Mouse (Mus musculus) activated CD4-positive, CD25-positive, alpha-beta regulatory T cell, adult 4 months (primary cell): Measurements from ENCODE around the gene Bbc3. TPM values are rescaled to one million over a fixed set of nuclear protein-coding genes. Genes with fewer than 3 reads are reported as not detected.

Source experiments
- ATAC-seq: one replicate; pipeline ENCODE4 v1.8.0; 2017
- polyA plus RNA-seq, 2 experiments: library from polyadenylated mRNA; unstranded; fragments of 100-300 nt; shearing (Covaris generic); gene quantifications; one replicate each; pipeline ENCODE4 v1.2.1; 2017

Bbc3 gene
- polyA plus RNA-seq, 2 experiments from 2014 or later = 0.43 to 1.5 TPM

- ATAC-seq = no peak
These were observed 11.0 kb downstream of the Bbc3 start for GRCm38 (mm10) chr7:16319216-16319615.

- no peak for ATAC-seq
These were observed 12.3 kb downstream of the Bbc3 start for GRCm38 (mm10) chr7:16320479-16320878.

DNA sequence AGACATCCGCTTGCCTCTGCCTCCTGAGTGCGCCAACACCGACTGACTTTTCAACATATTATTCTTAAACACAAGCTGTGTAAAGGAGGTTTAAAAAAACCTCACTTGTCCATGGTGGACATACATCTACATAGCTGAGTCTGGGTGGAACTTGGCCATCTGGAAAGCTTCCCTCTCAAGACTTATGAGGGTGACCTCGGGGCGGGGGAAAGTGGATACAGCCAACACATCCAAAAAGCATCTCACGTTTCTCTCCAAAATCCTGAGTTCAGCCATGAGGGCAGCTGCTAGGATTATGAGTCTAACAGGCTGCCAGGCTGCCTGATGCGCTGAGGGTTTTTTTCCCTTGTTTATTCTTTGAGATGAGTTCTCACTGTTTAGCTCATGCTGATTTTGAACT is 16.5 kb downstream of the Bbc3 start:
- no peak for ATAC-seq

DNA sequence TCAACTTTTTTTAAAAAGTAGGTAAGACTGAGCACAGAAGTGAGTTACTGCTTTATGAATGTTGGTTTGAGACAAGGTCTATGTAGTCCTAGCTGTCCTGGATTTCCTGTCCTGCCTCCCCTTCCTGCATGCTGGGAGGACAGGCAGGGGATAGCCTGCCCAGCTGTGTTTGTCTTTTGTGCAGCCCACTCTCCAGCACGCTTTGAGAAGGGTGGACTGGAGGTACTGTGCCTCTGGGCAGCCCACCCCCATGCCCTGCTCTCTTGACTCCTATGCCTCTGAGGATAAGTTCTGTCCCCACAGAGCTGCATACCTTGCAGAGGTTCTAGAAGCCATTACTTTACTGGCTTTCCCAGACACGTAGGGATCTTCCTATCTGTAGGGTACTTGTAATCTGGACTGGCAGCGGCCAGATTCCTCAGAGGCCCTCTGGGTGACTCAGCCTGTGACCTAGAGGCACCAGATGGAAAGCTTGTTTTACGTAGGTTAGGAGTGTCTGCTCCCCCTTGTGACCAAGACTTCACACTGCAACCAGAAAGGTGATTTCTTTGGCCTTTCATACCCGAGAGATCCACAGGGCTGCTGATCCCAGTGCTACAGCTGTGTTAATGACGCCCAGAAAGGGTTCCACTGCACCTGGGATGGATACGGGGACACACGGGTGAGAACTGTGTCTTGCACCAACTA is 17.9 kb downstream of the Bbc3 start:
- peak; percentile 86 for ATAC-seq

DNA sequence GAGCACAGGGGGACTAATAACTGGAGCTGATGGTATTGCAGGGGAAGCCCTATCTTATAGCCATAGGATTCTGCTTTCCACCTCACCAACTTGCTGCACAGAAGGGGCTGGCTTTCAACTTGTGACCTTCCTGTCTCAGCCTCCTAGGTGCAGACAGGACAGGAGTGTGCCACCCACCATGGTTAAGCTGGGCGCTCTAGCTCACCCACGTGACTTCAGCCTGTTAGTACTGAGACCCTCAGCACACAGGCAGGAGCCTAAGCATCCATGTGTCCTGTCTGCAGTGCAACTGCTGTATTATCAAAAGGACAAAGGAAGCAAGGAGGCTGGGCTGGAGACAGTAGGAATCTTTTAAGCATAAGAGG is 18.4 kb downstream of the Bbc3 start:
- no peak for ATAC-seq

DNA sequence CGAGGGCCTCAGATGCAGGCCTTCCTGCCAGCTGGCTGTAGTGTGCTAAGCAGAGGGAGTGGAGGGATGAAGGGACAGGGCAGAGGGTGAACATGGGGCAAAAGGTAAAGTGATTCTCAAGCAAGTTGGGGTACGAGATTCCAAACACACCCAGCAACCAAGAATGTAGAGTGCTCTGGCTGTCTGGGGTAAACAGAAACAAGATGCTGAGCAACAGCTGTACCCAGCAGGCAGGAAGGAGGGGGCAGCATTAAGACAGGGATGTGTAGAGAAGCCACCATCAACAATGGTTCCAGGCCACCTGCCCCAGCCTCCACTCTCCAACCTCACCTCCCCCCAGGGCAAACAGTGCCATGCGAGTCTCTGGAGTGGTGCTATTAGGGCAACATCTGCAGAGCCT is 21.0 kb downstream of the Bbc3 start:
- no peak for ATAC-seq

- no peak for ATAC-seq
These were observed 29.5 kb downstream of the Bbc3 start for GRCm38 (mm10) chr7:16337733-16338132.

DNA sequence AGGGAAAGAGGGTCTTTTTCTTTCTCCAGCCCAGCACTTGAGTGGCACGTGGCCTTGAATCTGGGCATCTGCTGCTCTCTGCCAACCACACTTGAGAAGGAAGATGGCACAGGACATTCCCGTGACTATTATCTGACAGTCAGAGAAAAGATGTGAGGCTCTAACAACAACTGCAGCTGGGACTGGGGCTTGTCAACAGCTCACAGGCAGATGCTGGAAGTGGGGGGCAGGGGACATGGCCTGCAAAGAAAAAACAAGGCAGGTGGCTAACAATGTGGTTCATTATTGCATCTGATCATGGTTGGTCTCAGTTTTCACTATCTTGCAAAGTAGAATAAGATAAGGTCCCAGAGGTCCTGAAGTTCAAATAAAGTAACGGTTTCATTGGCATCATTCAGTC is 36.4 kb downstream of the Bbc3 start:
- no peak for ATAC-seq

GRCm38 (mm10) chr7:16345297-16345696 is 37.1 kb downstream of the Bbc3 start:
- no peak for ATAC-seq

GRCm38 (mm10) chr7:16349999-16350398 is 41.8 kb downstream of the Bbc3 start:
- no peak for ATAC-seq

DNA sequence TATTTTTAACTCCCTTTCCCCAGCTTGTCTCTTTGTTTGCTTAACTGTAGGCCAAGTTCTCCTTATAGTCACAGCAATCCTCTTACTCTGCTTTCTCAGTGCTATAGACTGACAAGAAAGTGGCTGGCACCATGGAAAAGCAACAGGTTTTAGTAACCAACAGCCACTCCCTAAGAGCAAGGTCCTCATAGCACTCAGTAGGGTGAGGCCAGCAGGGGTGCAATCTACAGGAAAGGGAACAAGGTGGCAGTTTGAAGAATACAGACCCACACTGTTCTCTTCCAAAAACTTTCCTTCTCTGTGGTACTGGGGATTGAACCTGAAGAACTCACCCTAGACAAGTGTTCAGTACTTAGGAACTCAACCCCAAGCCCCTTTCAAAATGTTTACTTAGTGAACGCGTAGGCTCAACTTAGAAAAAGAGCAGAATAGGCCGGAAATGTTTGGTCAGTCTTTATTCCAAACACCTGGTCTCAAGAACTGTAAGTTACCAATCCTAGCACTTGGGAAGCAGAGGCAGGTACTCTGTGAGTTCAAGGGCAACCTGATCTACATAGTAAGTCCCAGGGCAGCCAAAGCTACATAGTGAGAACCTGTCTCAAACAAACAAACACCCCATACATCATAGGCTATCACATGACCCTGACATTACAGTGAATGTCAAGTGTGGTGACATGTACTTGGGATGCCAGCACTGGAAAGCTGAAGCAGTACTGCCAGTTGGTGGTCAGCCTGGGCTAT is 47.8 kb downstream of the Bbc3 start:
- ATAC-seq = no peak

GRCm38 (mm10) chr7:16357602-16358001 is 49.4 kb downstream of the Bbc3 start:
- no peak for ATAC-seq

DNA sequence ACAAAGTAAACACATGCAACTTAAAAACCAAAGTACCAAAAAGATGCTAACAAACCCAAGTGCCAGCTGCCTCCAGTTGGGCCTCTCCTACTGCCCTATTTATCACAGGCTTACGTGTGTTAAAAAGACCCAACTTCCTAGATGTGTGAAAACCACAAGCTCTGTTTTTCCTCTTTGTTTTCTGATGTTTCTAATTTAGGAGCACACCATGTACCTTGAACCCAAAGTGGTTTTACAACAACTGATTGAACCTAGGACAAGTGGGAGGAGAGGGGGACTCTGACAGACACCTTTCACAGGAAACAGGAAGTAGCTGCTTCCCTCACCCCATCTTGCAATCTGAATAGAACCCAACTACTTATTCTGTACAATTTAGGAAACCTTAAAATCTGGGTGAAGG is 56.1 kb downstream of the Bbc3 start:
- ATAC-seq = peak; percentile 78

DNA sequence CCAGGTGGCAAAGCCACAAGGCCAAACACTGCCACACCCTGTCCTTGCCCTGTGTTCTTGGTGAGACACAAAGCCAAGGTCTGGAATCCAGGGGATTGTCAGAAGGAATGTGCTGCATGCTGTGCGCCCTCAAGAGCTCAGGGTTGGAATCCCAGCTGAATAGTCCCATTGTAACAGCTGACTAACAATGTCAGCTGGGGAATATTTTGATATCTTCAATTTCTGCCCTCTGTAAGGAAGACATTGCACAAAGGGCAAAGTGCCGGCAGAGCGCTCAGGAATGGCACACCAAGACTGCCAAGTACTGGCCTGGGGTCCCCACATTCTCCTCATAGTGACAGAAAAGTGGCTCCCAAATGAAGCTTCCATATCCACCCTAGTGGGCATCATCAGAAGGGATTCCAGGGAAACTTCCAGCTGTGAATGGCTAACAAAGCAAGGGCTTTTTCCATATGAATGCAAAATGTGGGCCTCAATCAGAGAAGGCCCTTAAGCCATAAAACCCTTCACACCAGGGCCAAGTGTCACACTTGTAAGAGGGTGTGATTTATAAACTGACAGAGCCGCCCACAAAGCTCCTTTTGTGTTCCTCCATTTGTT is 56.8 kb downstream of the Bbc3 start:
- ATAC-seq = no peak

- ATAC-seq = no peak
These were observed 58.0 kb downstream of the Bbc3 start for GRCm38 (mm10) chr7:16366133-16366646.

- ATAC-seq = no peak
These were observed 58.5 kb downstream of the Bbc3 start for GRCm38 (mm10) chr7:16366669-16367068.

Other genes starting within 250 kb of the Bbc3 start
- under 1 TPM in 1 of 2 experiments, not detected in 1; 0.11 TPM for gene Zfp541, start 246.6 kb upstream of the Bbc3 start, polyA plus RNA-seq
- gene Napa, start 209.9 kb upstream of the Bbc3 start, polyA plus RNA-seq = 100 to 1,000 TPM; 162 to 259 TPM
- 10 to 100 TPM; 18.6 to 21.8 TPM for gene Kptn, start 188.5 kb upstream of the Bbc3 start, polyA plus RNA-seq
- gene Slc8a2, start 178.6 kb upstream of the Bbc3 start, polyA plus RNA-seq = not detected
- gene Meis3, start 133.3 kb upstream of the Bbc3 start, polyA plus RNA-seq = 10 to 100 TPM; 11.0 to 17.9 TPM
- gene Dhx34, start 86.4 kb upstream of the Bbc3 start, polyA plus RNA-seq = 10 to 100 TPM in 1 of 2 experiments, 1 to 10 TPM in 1; 7.0 to 10.9 TPM
- not detected for gene C5ar2, start 64.2 kb upstream of the Bbc3 start, polyA plus RNA-seq
- not detected for gene C5ar1, start 48.9 kb upstream of the Bbc3 start, polyA plus RNA-seq
- gene Inafm1, start 34.8 kb upstream of the Bbc3 start, polyA plus RNA-seq = 1 to 10 TPM; 1.8 to 2.8 TPM
- 10 to 100 TPM; 11.1 to 11.2 TPM for gene Ccdc9, start 21.6 kb upstream of the Bbc3 start, polyA plus RNA-seq
- gene Sae1, start 79.4 kb downstream of the Bbc3 start, polyA plus RNA-seq = 100 to 1,000 TPM in 1 of 2 experiments, 10 to 100 TPM in 1; 75.9 to 106 TPM
- 10 to 100 TPM; 14.0 to 16.1 TPM for gene Zc3h4, start 92.5 kb downstream of the Bbc3 start, polyA plus RNA-seq
- gene Tmem160, start 144.4 kb downstream of the Bbc3 start, polyA plus RNA-seq = 1 to 10 TPM; 5.7 to 9.2 TPM
- under 1 TPM in 1 of 2 experiments, not detected in 1; 0.22 TPM for gene Npas1, start 169.3 kb downstream of the Bbc3 start, polyA plus RNA-seq